Mouse (Mus musculus): ENCODE data around the gene Siglec1.

DNA sequence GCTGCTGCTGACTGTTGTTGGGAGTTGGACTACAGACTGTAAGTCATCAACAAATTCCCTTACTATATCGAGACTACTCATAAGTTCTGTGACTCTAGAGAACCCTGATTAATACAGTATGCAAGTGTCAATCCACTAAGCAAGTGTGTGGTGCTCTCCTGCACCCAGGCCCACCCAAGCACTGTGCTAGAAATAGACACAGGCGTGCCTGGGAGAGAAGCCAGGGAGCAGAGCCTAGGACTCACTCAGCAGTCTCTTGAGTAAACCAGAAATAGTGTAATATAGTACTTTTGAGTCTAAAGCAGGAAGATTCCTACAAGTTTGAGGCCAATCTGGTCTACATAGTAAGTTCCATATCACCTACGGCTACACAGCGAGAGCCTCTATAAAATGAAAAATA is 17.5 kb upstream of the Siglec1 start:
- TF ChIP-seq CTCF (IDR thresholded peaks at IDR 0.05; ENCODE audit: control insufficient read depth, insufficient read depth, insufficient replicate concordance, low read depth, low read length) (no peak), POLR2A (IDR thresholded peaks at IDR 0.05; ENCODE audit: control insufficient read depth, low read depth, low read length) (no peak)

Data from testis, adult 2 months (tissue).